Mouse (Mus musculus) limb, embryonic 12.5 days (tissue): ENCODE measurements around the gene Cdon. TPM values are rescaled to one million over a fixed set of nuclear protein-coding genes. Genes with fewer than 3 reads are reported as not detected.

Source experiments
- ATAC-seq: fragments of 200-750 bp; cut with Nextera tagmentation; 2 replicates; pipeline ENCODE4 v1.8.0; 2017; ENCODE audit warnings: low read depth, moderate TSS enrichment; ENCODE audit not compliant: insufficient number of reproducible peaks, insufficient read depth, low FRiP score, low TSS enrichment
- H3K27ac ChIP-seq: fragments of 300-500 bp; sonication (generic); 2 replicates; pipeline ENCODE4 v1.5.1; 2016; ENCODE audit warnings: mild to moderate bottlenecking, moderate library complexity
- H3K27me3 ChIP-seq: fragments of 300-500 bp; sonication (generic); 2 replicates; pipeline ENCODE4 v1.6.1; 2016; ENCODE audit warnings: mild to moderate bottlenecking, moderate library complexity
- H3K36me3 ChIP-seq: fragments of 300-500 bp; sonication (generic); 2 replicates; pipeline ENCODE4 v1.6.1; 2016; ENCODE audit warnings: mild to moderate bottlenecking, moderate library complexity
- H3K4me1 ChIP-seq: fragments of 300-500 bp; sonication (generic); replicated peaks from 2 replicates; pipeline ENCODE4 v1.6.1; 2016
- H3K4me2 ChIP-seq: fragments of 300-500 bp; sonication (generic); 2 replicates; pipeline ENCODE4 v1.6.1; 2016; ENCODE audit warnings: mild to moderate bottlenecking, moderate library complexity
- H3K4me3 ChIP-seq: fragments of 300-500 bp; sonication (generic); replicated peaks from 2 replicates; pipeline ENCODE4 v1.5.1; 2016; ENCODE audit warnings: mild to moderate bottlenecking
- H3K9ac ChIP-seq: fragments of 300-500 bp; sonication (generic); replicated peaks from 2 replicates; pipeline ENCODE4 v1.6.1; 2016; ENCODE audit warnings: mild to moderate bottlenecking, moderate library complexity
- H3K9me3 ChIP-seq: fragments of 300-500 bp; sonication (generic); 2 replicates; pipeline ENCODE4 v1.6.1; 2016; ENCODE audit warnings: mild to moderate bottlenecking, moderate library complexity
- WGBS: fragments of 180-500 bp; shearing (Covaris S2); methylation state at CpG from one replicate; pipeline ENCODE4 v1.1.7; 2016; 5-methylcytosine and 5-hydroxymethylcytosine counted together
- polyA plus RNA-seq: library from polyadenylated mRNA; unstranded; fragments of >200 nt; fragmentation: Nextera tagmentation; extraction: Ambion mirVana; gene quantifications from 2 replicates; pipeline ENCODE4 v1.2.1, GENCODE M21; 2016

Gene Cdon
- polyA plus RNA-seq, 1 experiment from 2014 or later = 19.9 TPM

- Histone ChIP-seq H3K9me3 (no peaks in the 10 kb centered on the region), H3K4me2 (no peak overlapping the region), H3K36me3 (no peaks in the 10 kb centered on the region; the same call in 1 of the 2 replicates), H3K27ac (0 out of 2 replicates have a peak overlapping the region, but pooled peaks have one; percentile 59), H3K27me3 (no peaks in the 10 kb centered on the region), H3K4me1 (peaks cover 81% of the 10 kb centered on the region), H3K4me3 (no peak overlapping the region), H3K9ac (no peak overlapping the region)
- 67% methylated on average over 8 of the region's 8 CpGs for WGBS
- ATAC-seq = no peak
Measured at GRCm38 (mm10) chr9:35438286-35439061, 17.5 kb downstream of the Cdon start.

- no peak for ATAC-seq
- Histone ChIP-seq H3K4me2 (no peak overlapping the region), H3K4me1 (peaks cover 81% of the 10 kb centered on the region), H3K9ac (no peak overlapping the region), H3K27me3 (no peaks in the 10 kb centered on the region), H3K9me3 (no peaks in the 10 kb centered on the region), H3K27ac (0 out of 2 replicates have a peak overlapping the region, but pooled peaks have one; percentile 59), H3K4me3 (no peak overlapping the region), H3K36me3 (no peaks in the 10 kb centered on the region; the same call in 1 of the 2 replicates)
- 44% methylated on average over 6 of the region's 6 CpGs for WGBS
Measured at GRCm38 (mm10) chr9:35439062-35439442, 18.1 kb downstream of the Cdon start.

- no peak overlapping the region for H3K9ac ChIP-seq
- no peak overlapping the region for H3K4me3 ChIP-seq
- no peaks in the 10 kb centered on the region for H3K27me3 ChIP-seq
- peaks cover 81% of the 10 kb centered on the region for H3K4me1 ChIP-seq
- no peak overlapping the region for H3K27ac ChIP-seq
- H3K4me2 ChIP-seq = no peak overlapping the region
- H3K9me3 ChIP-seq = no peaks in the 10 kb centered on the region
- no peak for ATAC-seq
- H3K36me3 ChIP-seq = peaks cover 1% of the 10 kb centered on the region; the same call in 1 of the 2 replicates
Measured at GRCm38 (mm10) chr9:35439754-35440153, 18.8 kb downstream of the Cdon start.

GRCm38 (mm10) chr9:35442476-35442875, 21.5 kb downstream of the Cdon start:
- H3K9ac ChIP-seq = no peak overlapping the region
- no peak overlapping the region for H3K4me3 ChIP-seq
- H3K27me3 ChIP-seq = no peaks in the 10 kb centered on the region
- no peak overlapping the region for H3K4me2 ChIP-seq
- ATAC-seq = no peak
- WGBS = 55% methylated on average over 5 of the region's 5 CpGs
- no peaks in the 10 kb centered on the region for H3K9me3 ChIP-seq
- peaks cover 16% of the 10 kb centered on the region for H3K36me3 ChIP-seq
- peaks cover 64% of the 10 kb centered on the region for H3K4me1 ChIP-seq
- H3K27ac ChIP-seq = no peak overlapping the region

GRCm38 (mm10) chr9:35443618-35444511, 22.9 kb downstream of the Cdon start:
- no peaks in the 10 kb centered on the region for H3K27me3 ChIP-seq
- no peak for ATAC-seq
- H3K4me3 ChIP-seq = no peak overlapping the region
- peaks cover 52% of the 10 kb centered on the region for H3K4me1 ChIP-seq
- H3K4me2 ChIP-seq = peak overlapping the region; percentile 3; the same call in 1 of the 2 replicates
- H3K9me3 ChIP-seq = no peaks in the 10 kb centered on the region
- H3K9ac ChIP-seq = no peak overlapping the region
- H3K36me3 ChIP-seq = peaks cover 16% of the 10 kb centered on the region
- no peak overlapping the region for H3K27ac ChIP-seq
- 43% methylated on average over 13 of the region's 13 CpGs for WGBS

- WGBS = 60% methylated on average over 8 of the region's 8 CpGs
- Histone ChIP-seq H3K4me2 (no peak overlapping the region), H3K9ac (no peak overlapping the region), H3K27me3 (no peaks in the 10 kb centered on the region), H3K9me3 (no peaks in the 10 kb centered on the region), H3K36me3 (peaks cover 16% of the 10 kb centered on the region), H3K27ac (no peak overlapping the region), H3K4me1 (peaks cover 48% of the 10 kb centered on the region), H3K4me3 (no peak overlapping the region)
- no peak for ATAC-seq
Measured at GRCm38 (mm10) chr9:35444512-35444886, 23.6 kb downstream of the Cdon start.

GRCm38 (mm10) chr9:35446916-35447315, 26.0 kb downstream of the Cdon start:
- H3K4me3 ChIP-seq = no peak overlapping the region
- H3K27me3 ChIP-seq = no peaks in the 10 kb centered on the region
- peaks cover 40% of the 10 kb centered on the region for H3K4me1 ChIP-seq
- H3K9me3 ChIP-seq = no peaks in the 10 kb centered on the region
- H3K4me2 ChIP-seq = no peak overlapping the region
- peaks cover 22% of the 10 kb centered on the region for H3K36me3 ChIP-seq
- ATAC-seq = no peak
- peak overlapping the region; percentile 9; the same call in 1 of the 2 replicates for H3K27ac ChIP-seq
- no peak overlapping the region for H3K9ac ChIP-seq
- 43% methylated on average over 4 of the region's 4 CpGs for WGBS

- no peak for ATAC-seq
- peaks cover 68% of the 10 kb centered on the region for H3K36me3 ChIP-seq
- no peak overlapping the region for H3K9ac ChIP-seq
- H3K4me2 ChIP-seq = no peak overlapping the region
- WGBS = 50% methylated on average over 6 of the region's 6 CpGs
- H3K27me3 ChIP-seq = no peaks in the 10 kb centered on the region
- no peaks in the 10 kb centered on the region for H3K9me3 ChIP-seq
- peak overlapping the region; percentile 18; the same call in 1 of the 2 replicates for H3K27ac ChIP-seq
- no peak overlapping the region for H3K4me3 ChIP-seq
- peaks cover 13% of the 10 kb centered on the region for H3K4me1 ChIP-seq
Measured at GRCm38 (mm10) chr9:35453311-35453710, 32.4 kb downstream of the Cdon start.

- Histone ChIP-seq H3K4me1 (no peaks in the 10 kb centered on the region), H3K36me3 (peaks cover 85% of the 10 kb centered on the region), H3K27me3 (no peaks in the 10 kb centered on the region), H3K4me3 (no peak overlapping the region), H3K4me2 (no peak overlapping the region), H3K27ac (no peak overlapping the region), H3K9me3 (no peaks in the 10 kb centered on the region), H3K9ac (no peak overlapping the region)
- no peak for ATAC-seq
- 73% methylated on average over 8 of the region's 8 CpGs for WGBS
Measured at GRCm38 (mm10) chr9:35459594-35459993, 38.7 kb downstream of the Cdon start.

GRCm38 (mm10) chr9:35467264-35467817, 46.4 kb downstream of the Cdon start:
- H3K4me1 ChIP-seq = peaks cover 10% of the 10 kb centered on the region
- H3K27me3 ChIP-seq = no peaks in the 10 kb centered on the region
- H3K4me3 ChIP-seq = no peak overlapping the region
- no peak overlapping the region for H3K4me2 ChIP-seq
- no peak overlapping the region for H3K27ac ChIP-seq
- peaks cover 76% of the 10 kb centered on the region for H3K36me3 ChIP-seq
- WGBS = 67% methylated on average over 8 of the region's 8 CpGs
- no peak for ATAC-seq
- H3K9me3 ChIP-seq = no peaks in the 10 kb centered on the region
- no peak overlapping the region for H3K9ac ChIP-seq

- H3K27ac ChIP-seq = no peak overlapping the region
- H3K4me1 ChIP-seq = peaks cover 10% of the 10 kb centered on the region
- no peaks in the 10 kb centered on the region for H3K9me3 ChIP-seq
- no peak for ATAC-seq
- H3K9ac ChIP-seq = no peak overlapping the region
- H3K27me3 ChIP-seq = no peaks in the 10 kb centered on the region
- H3K4me2 ChIP-seq = no peak overlapping the region
- no peak overlapping the region for H3K4me3 ChIP-seq
- H3K36me3 ChIP-seq = peaks cover 79% of the 10 kb centered on the region
Measured at GRCm38 (mm10) chr9:35468913-35469312, 48.0 kb downstream of the Cdon start.
